Mouse (Mus musculus): ENCODE measurements around the gene Cryzl2. TPM values are rescaled to one million over a fixed set of nuclear protein-coding genes. Genes with fewer than 3 reads are reported as not detected.

Cryzl2 gene
- polyA plus RNA-seq, 1 experiment from 2014 or later: 9.9 TPM

- Histone ChIP-seq H3K9ac (no peak overlapping the region), H3K9me3 (ENCODE audit: control insufficient read depth, low read length) (no peaks in the 10 kb centered on the region), H3K27ac (no peak overlapping the region), H3K4me1 (replicated peaks; ENCODE audit: control insufficient read depth, insufficient read depth, low read length) (0 out of 2 replicates have a peak, but pooled peaks cover 9% of the 10 kb centered on the region), H3K27me3 (ENCODE audit: control insufficient read depth, insufficient read depth, low read length) (no peaks in the 10 kb centered on the region), H3K4me3 (replicated peaks; ENCODE audit: low read length) (no peak overlapping the region), H3K36me3 (replicated peaks; ENCODE audit: control insufficient read depth, insufficient read depth) (no peaks in the 10 kb centered on the region), H3K4me2 (replicated peaks) (no peak overlapping the region)
- no peak for DNase-seq (ENCODE audit: low spot score)
- 81% methylated on average over 9 of the region's 9 CpGs for WGBS
- ATAC-seq (ENCODE audit: low FRiP score): no peak
These were observed 55.2 kb downstream of the Cryzl2 start for GRCm38 (mm10) chr1:157513559-157513958.

GRCm38 (mm10) chr1:157514298-157514697, 55.9 kb downstream of the Cryzl2 start:
- DNase-seq (ENCODE audit: low spot score): no peak
- H3K27me3 ChIP-seq (ENCODE audit: control insufficient read depth, insufficient read depth, low read length): no peaks in the 10 kb centered on the region
- H3K4me3 ChIP-seq (replicated peaks; ENCODE audit: low read length): no peak overlapping the region
- no peak overlapping the region for H3K4me2 ChIP-seq (replicated peaks)
- H3K9me3 ChIP-seq (ENCODE audit: control insufficient read depth, low read length): no peaks in the 10 kb centered on the region
- H3K36me3 ChIP-seq (replicated peaks; ENCODE audit: control insufficient read depth, insufficient read depth): no peaks in the 10 kb centered on the region
- no peak overlapping the region for H3K27ac ChIP-seq
- 76% methylated on average over 4 of the region's 4 CpGs for WGBS
- ATAC-seq (ENCODE audit: low FRiP score): no peak
- no peak overlapping the region for H3K9ac ChIP-seq
- peaks cover 10% of the 10 kb centered on the region; the same call in 1 of the 2 replicates for H3K4me1 ChIP-seq (replicated peaks; ENCODE audit: control insufficient read depth, insufficient read depth, low read length)

GRCm38 (mm10) chr1:157516838-157517808, 58.7 kb downstream of the Cryzl2 start:
- H3K36me3 ChIP-seq (replicated peaks; ENCODE audit: control insufficient read depth, insufficient read depth): no peaks in the 10 kb centered on the region
- H3K27me3 ChIP-seq (ENCODE audit: control insufficient read depth, insufficient read depth, low read length): no peaks in the 10 kb centered on the region
- DNase-seq (ENCODE audit: low spot score) (no peak), ATAC-seq (ENCODE audit: low FRiP score) (no peak)
- no peak overlapping the region for H3K4me2 ChIP-seq (replicated peaks)
- no peak overlapping the region for H3K4me3 ChIP-seq (replicated peaks; ENCODE audit: low read length)
- H3K9ac ChIP-seq: no peak overlapping the region
- WGBS: 91% methylated on average over 8 of the region's 8 CpGs
- H3K27ac ChIP-seq: no peak overlapping the region
- H3K9me3 ChIP-seq (ENCODE audit: control insufficient read depth, low read length): no peaks in the 10 kb centered on the region
- peaks cover 3% of the 10 kb centered on the region; the same call in 1 of the 2 replicates for H3K4me1 ChIP-seq (replicated peaks; ENCODE audit: control insufficient read depth, insufficient read depth, low read length)

GRCm38 (mm10) chr1:157518111-157518523, 59.7 kb downstream of the Cryzl2 start:
- Histone ChIP-seq H3K9me3 (ENCODE audit: control insufficient read depth, low read length) (no peaks in the 10 kb centered on the region), H3K4me3 (replicated peaks; ENCODE audit: low read length) (no peak overlapping the region), H3K36me3 (replicated peaks; ENCODE audit: control insufficient read depth, insufficient read depth) (no peaks in the 10 kb centered on the region), H3K27ac (no peak overlapping the region), H3K27me3 (ENCODE audit: control insufficient read depth, insufficient read depth, low read length) (no peaks in the 10 kb centered on the region), H3K4me2 (replicated peaks) (no peak overlapping the region), H3K4me1 (replicated peaks; ENCODE audit: control insufficient read depth, insufficient read depth, low read length) (peaks cover 3% of the 10 kb centered on the region; the same call in 1 of the 2 replicates), H3K9ac (no peak overlapping the region)
- ATAC-seq (ENCODE audit: low FRiP score) (peak; percentile 69; the same call in 1 of the 2 replicates), DNase-seq (ENCODE audit: low spot score) (peak; percentile 70)
- WGBS: 43% methylated on average over 4 of the region's 4 CpGs

- no peak for ATAC-seq (ENCODE audit: low FRiP score)
- no peak for DNase-seq (ENCODE audit: low spot score)
- no peak overlapping the region for H3K4me2 ChIP-seq (replicated peaks)
- H3K27ac ChIP-seq: no peak overlapping the region
- H3K9me3 ChIP-seq (ENCODE audit: control insufficient read depth, low read length): no peaks in the 10 kb centered on the region
- H3K9ac ChIP-seq: no peak overlapping the region
- no peaks in the 10 kb centered on the region for H3K36me3 ChIP-seq (replicated peaks; ENCODE audit: control insufficient read depth, insufficient read depth)
- H3K4me3 ChIP-seq (replicated peaks; ENCODE audit: low read length): no peak overlapping the region
- H3K4me1 ChIP-seq (replicated peaks; ENCODE audit: control insufficient read depth, insufficient read depth, low read length): peaks cover 3% of the 10 kb centered on the region; the same call in 1 of the 2 replicates
- H3K27me3 ChIP-seq (ENCODE audit: control insufficient read depth, insufficient read depth, low read length): no peaks in the 10 kb centered on the region
- WGBS: 75% methylated on average over 2 of the region's 2 CpGs
These were observed 61.0 kb downstream of the Cryzl2 start for GRCm38 (mm10) chr1:157519396-157519795.

GRCm38 (mm10) chr1:157522322-157522721, 63.9 kb downstream of the Cryzl2 start:
- Histone ChIP-seq H3K27me3 (ENCODE audit: control insufficient read depth, insufficient read depth, low read length) (no peaks in the 10 kb centered on the region), H3K36me3 (replicated peaks; ENCODE audit: control insufficient read depth, insufficient read depth) (no peaks in the 10 kb centered on the region), H3K9me3 (ENCODE audit: control insufficient read depth, low read length) (no peaks in the 10 kb centered on the region), H3K4me1 (replicated peaks; ENCODE audit: control insufficient read depth, insufficient read depth, low read length) (peaks cover 3% of the 10 kb centered on the region; the same call in 1 of the 2 replicates), H3K27ac (no peak overlapping the region), H3K4me3 (replicated peaks; ENCODE audit: low read length) (no peak overlapping the region), H3K4me2 (replicated peaks) (no peak overlapping the region), H3K9ac (no peak overlapping the region)
- DNase-seq (ENCODE audit: low spot score) (no peak), ATAC-seq (ENCODE audit: low FRiP score) (no peak)
- 95% methylated on average over 5 of the region's 5 CpGs for WGBS

- no peaks in the 10 kb centered on the region for H3K36me3 ChIP-seq (replicated peaks; ENCODE audit: control insufficient read depth, insufficient read depth)
- ATAC-seq (ENCODE audit: low FRiP score) (no peak), DNase-seq (ENCODE audit: low spot score) (no peak)
- H3K9me3 ChIP-seq (ENCODE audit: control insufficient read depth, low read length): no peaks in the 10 kb centered on the region
- no peak overlapping the region for H3K27ac ChIP-seq
- no peaks in the 10 kb centered on the region for H3K4me1 ChIP-seq (replicated peaks; ENCODE audit: control insufficient read depth, insufficient read depth, low read length)
- H3K4me2 ChIP-seq (replicated peaks): no peak overlapping the region
- H3K4me3 ChIP-seq (replicated peaks; ENCODE audit: low read length): no peak overlapping the region
- 92% methylated on average over 7 of the region's 7 CpGs for WGBS
- H3K27me3 ChIP-seq (ENCODE audit: control insufficient read depth, insufficient read depth, low read length): no peaks in the 10 kb centered on the region
- no peak overlapping the region for H3K9ac ChIP-seq
These were observed 66.4 kb downstream of the Cryzl2 start for GRCm38 (mm10) chr1:157524775-157525174.

- Histone ChIP-seq H3K9ac (no peak overlapping the region), H3K4me2 (replicated peaks) (no peak overlapping the region), H3K36me3 (replicated peaks; ENCODE audit: control insufficient read depth, insufficient read depth) (no peaks in the 10 kb centered on the region), H3K9me3 (ENCODE audit: control insufficient read depth, low read length) (no peaks in the 10 kb centered on the region), H3K27ac (no peak overlapping the region), H3K4me1 (replicated peaks; ENCODE audit: control insufficient read depth, insufficient read depth, low read length) (no peaks in the 10 kb centered on the region), H3K27me3 (ENCODE audit: control insufficient read depth, insufficient read depth, low read length) (no peaks in the 10 kb centered on the region), H3K4me3 (replicated peaks; ENCODE audit: low read length) (no peak overlapping the region)
- DNase-seq (ENCODE audit: low spot score): no peak
- 94% methylated on average over 16 of the region's 16 CpGs for WGBS
- ATAC-seq (ENCODE audit: low FRiP score): no peak
These were observed 67.4 kb downstream of the Cryzl2 start for GRCm38 (mm10) chr1:157525692-157526354.

GRCm38 (mm10) chr1:157526625-157527024, 68.2 kb downstream of the Cryzl2 start:
- Histone ChIP-seq H3K36me3 (replicated peaks; ENCODE audit: control insufficient read depth, insufficient read depth) (no peaks in the 10 kb centered on the region), H3K4me3 (replicated peaks; ENCODE audit: low read length) (no peak overlapping the region), H3K9me3 (ENCODE audit: control insufficient read depth, low read length) (no peaks in the 10 kb centered on the region), H3K4me2 (replicated peaks) (no peak overlapping the region), H3K27me3 (ENCODE audit: control insufficient read depth, insufficient read depth, low read length) (no peaks in the 10 kb centered on the region), H3K4me1 (replicated peaks; ENCODE audit: control insufficient read depth, insufficient read depth, low read length) (no peaks in the 10 kb centered on the region), H3K9ac (no peak overlapping the region), H3K27ac (no peak overlapping the region)
- WGBS: 79% methylated on average over 5 of the region's 5 CpGs
- ATAC-seq (ENCODE audit: low FRiP score) (no peak), DNase-seq (ENCODE audit: low spot score) (no peak)
